Mouse (Mus musculus) heart, embryonic 10.5 days (tissue): ENCODE measurements around the gene Fam151b. TPM values are rescaled to one million over a fixed set of nuclear protein-coding genes. Genes with fewer than 3 reads are reported as not detected.

Experiments
- DNase-seq: peaks from one replicate; pipeline ENCODE4 v3.0.0-alpha.2; 2017; ENCODE audit warnings: low spot score
- H3K27ac ChIP-seq: fragments of 300-500 bp; sonication (generic); 2 replicates; pipeline ENCODE4 v1.5.1; 2016; ENCODE audit warnings: mild to moderate bottlenecking
- H3K27me3 ChIP-seq: fragments of 300-500 bp; sonication (generic); 2 replicates; pipeline ENCODE4 v1.6.1; 2016; ENCODE audit warnings: mild to moderate bottlenecking; ENCODE audit not compliant: poor library complexity, insufficient read depth, severe bottlenecking
- H3K36me3 ChIP-seq: fragments of 300-500 bp; sonication (generic); 2 replicates; pipeline ENCODE4 v1.6.1; 2016; ENCODE audit warnings: mild to moderate bottlenecking, moderate library complexity
- H3K4me1 ChIP-seq: fragments of 300-500 bp; sonication (generic); 2 replicates; pipeline ENCODE4 v1.6.1; 2016; ENCODE audit warnings: mild to moderate bottlenecking
- H3K4me3 ChIP-seq: fragments of 300-500 bp; sonication (generic); 2 replicates; pipeline ENCODE4 v1.5.1; 2016; ENCODE audit warnings: mild to moderate bottlenecking, moderate library complexity
- H3K9me3 ChIP-seq: fragments of 300-500 bp; sonication (generic); 2 replicates; pipeline ENCODE4 v1.6.1; 2016; ENCODE audit warnings: mild to moderate bottlenecking, moderate library complexity
- WGBS: fragments of 180-500 bp; shearing (Covaris S2); methylation state at CpG from one replicate; pipeline ENCODE4 v1.1.7; 2016; 5-methylcytosine and 5-hydroxymethylcytosine counted together
- polyA plus RNA-seq: library from polyadenylated mRNA; unstranded; fragments of >200 nt; fragmentation: Nextera tagmentation; extraction: Ambion mirVana; gene quantifications from 2 replicates; pipeline ENCODE4 v1.2.1, GENCODE M21; 2016

Gene Fam151b
- polyA plus RNA-seq, 1 experiment from 2014 or later, result not detected

DNA sequence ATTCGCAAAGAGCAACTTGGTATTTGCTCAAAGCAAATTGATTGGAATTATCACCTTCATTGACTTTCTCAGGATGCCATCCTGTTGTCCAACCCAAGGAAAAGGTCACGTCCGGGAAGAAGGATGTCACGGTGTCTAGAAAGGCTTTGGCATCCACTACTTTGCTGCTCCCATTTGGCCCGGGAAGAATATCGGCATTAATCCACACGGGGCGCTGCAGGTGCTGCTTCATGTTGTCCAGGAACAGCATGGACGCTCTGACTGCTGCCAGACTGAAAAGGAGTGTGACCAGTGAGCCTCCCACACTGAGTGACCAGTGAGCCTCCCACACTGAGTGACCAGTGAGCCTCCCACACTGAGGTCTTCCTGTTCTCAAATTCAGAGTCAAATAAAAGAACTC is 15.9 kb downstream of the Fam151b start:
- WGBS, result 70% methylated on average over 9 of the region's 9 CpGs
- Histone ChIP-seq H3K36me3 (no peaks in the 10 kb centered on the region), H3K27me3 (no peaks in the 10 kb centered on the region), H3K9me3 (no peaks in the 10 kb centered on the region), H3K27ac (no peak overlapping the region), H3K4me1 (no peaks in the 10 kb centered on the region), H3K4me3 (no peak overlapping the region)
- DNase-seq, result no peak

DNA sequence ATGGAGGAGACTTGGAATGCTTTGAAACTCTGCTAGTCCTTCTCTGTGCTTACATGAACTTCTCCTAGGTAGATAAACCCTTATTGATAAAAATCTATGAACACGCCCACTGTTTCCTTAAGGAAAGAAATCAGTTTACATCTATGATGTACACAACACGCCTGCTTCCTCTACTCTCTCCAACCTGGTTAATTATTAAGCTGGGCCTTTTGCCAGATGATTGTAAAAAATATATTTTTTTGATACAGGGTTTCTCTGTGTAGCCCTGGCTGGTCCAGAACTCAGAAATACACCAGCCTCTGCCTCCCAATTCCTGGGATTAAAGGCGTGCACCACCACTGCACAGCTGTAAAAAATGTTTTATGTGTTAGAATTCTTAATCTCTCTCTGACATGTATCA is 19.1 kb downstream of the Fam151b start:
- no peaks in the 10 kb centered on the region for H3K4me1 ChIP-seq
- WGBS, result 81% methylated on average over 3 of the region's 3 CpGs
- no peak for DNase-seq
- H3K27me3 ChIP-seq, result no peaks in the 10 kb centered on the region
- no peak overlapping the region for H3K27ac ChIP-seq
- H3K4me3 ChIP-seq, result no peak overlapping the region
- H3K36me3 ChIP-seq, result no peaks in the 10 kb centered on the region
- no peaks in the 10 kb centered on the region for H3K9me3 ChIP-seq

DNA sequence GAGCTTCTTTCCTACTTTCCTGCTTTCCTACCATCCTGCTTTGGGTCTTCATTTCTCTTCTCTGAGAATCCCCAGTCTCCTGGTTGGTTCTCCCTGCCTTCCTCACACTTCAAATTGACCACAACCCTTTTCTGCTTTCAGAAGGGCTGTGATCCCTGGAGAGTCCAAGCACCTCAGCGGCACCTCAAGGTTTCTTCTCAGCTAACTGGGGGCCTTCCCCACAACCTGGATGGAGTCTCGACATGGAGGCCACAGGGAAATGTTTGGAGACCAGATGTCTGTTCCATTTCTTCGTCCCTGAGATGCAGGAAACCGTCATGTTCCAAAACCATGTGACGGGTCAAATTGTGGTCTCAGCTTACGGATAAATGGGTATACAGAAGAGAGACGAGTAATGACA is 36.9 kb downstream of the Fam151b start:
- no peaks in the 10 kb centered on the region for H3K4me1 ChIP-seq

DNA sequence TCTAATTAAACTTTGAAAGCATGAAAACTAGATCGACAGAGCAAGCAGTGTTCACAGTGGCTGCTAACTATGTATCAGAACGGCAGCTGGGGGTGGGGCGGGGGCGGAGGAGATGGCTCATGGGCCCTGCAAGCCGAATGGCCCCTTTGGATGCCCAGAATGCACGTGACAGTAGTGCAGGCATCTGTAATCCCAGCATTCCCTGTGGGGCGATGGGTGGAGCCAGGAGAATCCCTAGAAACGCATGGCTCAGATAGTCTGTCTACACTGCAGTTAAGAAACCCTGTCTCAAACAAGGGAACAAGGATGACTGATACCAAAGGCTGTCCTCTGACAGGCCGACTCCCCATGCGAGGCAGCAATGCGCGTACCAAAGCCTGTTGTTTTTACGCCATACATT is 43.5 kb downstream of the Fam151b start:
- no peaks in the 10 kb centered on the region for H3K9me3 ChIP-seq
- no peaks in the 10 kb centered on the region for H3K4me1 ChIP-seq
- DNase-seq, result no peak
- no peak overlapping the region for H3K4me3 ChIP-seq
- H3K27me3 ChIP-seq, result peaks cover 3% of the 10 kb centered on the region; the same call in 1 of the 2 replicates
- no peaks in the 10 kb centered on the region for H3K36me3 ChIP-seq
- WGBS, result 69% methylated on average over 13 of the region's 13 CpGs
- H3K27ac ChIP-seq, result no peak overlapping the region

More for the DNA sequence above, 36.9 kb downstream of the Fam151b start:
- DNase-seq, result peak; percentile 57
- no peak overlapping the region for H3K27ac ChIP-seq
- no peaks in the 10 kb centered on the region for H3K9me3 ChIP-seq
- WGBS, result 85% methylated on average over 7 of the region's 7 CpGs
- H3K36me3 ChIP-seq, result no peaks in the 10 kb centered on the region
- H3K27me3 ChIP-seq, result no peaks in the 10 kb centered on the region
- H3K4me3 ChIP-seq, result no peak overlapping the region

DNA sequence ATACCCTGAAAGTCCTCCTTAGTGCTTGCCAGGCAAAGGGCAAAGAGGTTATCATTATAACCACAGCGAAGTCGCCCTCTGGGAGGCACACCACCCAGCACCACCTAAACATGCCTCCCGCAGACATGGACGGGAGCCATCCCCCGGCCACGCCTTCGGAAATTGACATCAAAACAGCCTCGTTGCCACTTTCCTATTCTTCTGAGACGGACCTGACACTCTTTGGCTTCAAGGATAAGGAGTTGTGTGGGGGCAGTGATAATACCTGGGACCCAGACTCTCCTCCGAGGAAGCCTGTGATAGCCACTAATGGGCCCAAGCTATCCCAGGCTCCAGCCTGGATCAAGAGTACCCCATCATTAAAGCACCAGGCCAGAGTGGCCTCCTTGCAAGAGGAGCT is 45.2 kb downstream of the Fam151b start:
- no peaks in the 10 kb centered on the region for H3K36me3 ChIP-seq
- peaks cover 4% of the 10 kb centered on the region; the same call in 1 of the 2 replicates for H3K27me3 ChIP-seq
- WGBS, result 80% methylated on average over 10 of the region's 10 CpGs
- no peak overlapping the region for H3K27ac ChIP-seq
- no peak overlapping the region for H3K4me3 ChIP-seq
- DNase-seq, result peak; percentile 63
- H3K4me1 ChIP-seq, result no peaks in the 10 kb centered on the region
- no peaks in the 10 kb centered on the region for H3K9me3 ChIP-seq

- H3K4me3 ChIP-seq, result peak overlapping the region; percentile 77
These were observed 56.4 kb downstream of the Fam151b start for GRCm38 (mm10) chr13:92427351-92427855.

GRCm38 (mm10) chr13:92426294-92427051 is 57.3 kb downstream of the Fam151b start:
- Histone ChIP-seq H3K4me3 (peak overlapping the region; percentile 77), H3K9me3 (no peaks in the 10 kb centered on the region), H3K36me3 (no peaks in the 10 kb centered on the region), H3K4me1 (peaks cover 17% of the 10 kb centered on the region), H3K27ac (peak overlapping the region; percentile 56), H3K27me3 (peaks cover 73% of the 10 kb centered on the region)
- whole genome bisulfite sequencing, result 1% methylated on average over 89 of the region's 92 CpGs
- peak; percentile 74 for DNase-seq

More at GRCm38 (mm10) chr13:92427351-92427855, 56.4 kb downstream of the Fam151b start:
- no peaks in the 10 kb centered on the region for H3K9me3 ChIP-seq
- H3K27me3 ChIP-seq, result peaks cover 73% of the 10 kb centered on the region
- H3K27ac ChIP-seq, result no peak overlapping the region
- H3K4me1 ChIP-seq, result peaks cover 17% of the 10 kb centered on the region
- WGBS, result 53% methylated on average over 4 of the region's 4 CpGs
- peak; percentile 68 for DNase-seq
- no peaks in the 10 kb centered on the region for H3K36me3 ChIP-seq

GRCm38 (mm10) chr13:92425758-92426264 is 58.0 kb downstream of the Fam151b start, which contains the start of gene Ankrd34b:
TSS of gene Ankrd34b (plus strand) at chr13:92425896.
- Histone ChIP-seq H3K9me3 (no peaks in the 10 kb centered on the region), H3K4me1 (peaks cover 17% of the 10 kb centered on the region), H3K27ac (peak within 1 kb of the TSS; percentile 56), H3K4me3 (peak within 1 kb of the TSS; percentile 77), H3K36me3 (no peaks in the 10 kb centered on the region), H3K27me3 (peaks cover 74% of the 10 kb centered on the region)
- DNase-seq, result peak; percentile 78
- under 1% methylated on average over 50 of the region's 54 CpGs for WGBS

DNA sequence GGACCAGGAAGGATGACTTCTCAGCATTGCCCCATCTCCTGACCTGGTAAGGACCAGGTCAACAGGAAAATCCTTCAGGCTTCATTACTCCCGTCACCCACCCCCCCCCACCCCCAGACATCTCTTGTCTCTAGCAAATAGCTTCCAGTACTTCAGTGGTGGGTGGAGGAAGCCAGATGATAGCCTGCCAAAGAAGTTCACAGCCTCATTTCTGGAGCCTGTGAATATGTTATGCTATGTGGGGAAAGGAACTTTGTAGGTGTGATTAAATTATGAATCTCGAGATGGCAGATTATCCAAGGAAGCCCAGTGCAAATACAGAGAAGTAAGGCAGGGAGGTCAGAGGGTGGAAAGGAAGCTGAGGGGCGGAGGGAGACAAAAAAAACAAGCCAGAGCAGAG is 60.1 kb downstream of the Fam151b start:
- H3K27ac ChIP-seq, result no peak overlapping the region

DNA sequence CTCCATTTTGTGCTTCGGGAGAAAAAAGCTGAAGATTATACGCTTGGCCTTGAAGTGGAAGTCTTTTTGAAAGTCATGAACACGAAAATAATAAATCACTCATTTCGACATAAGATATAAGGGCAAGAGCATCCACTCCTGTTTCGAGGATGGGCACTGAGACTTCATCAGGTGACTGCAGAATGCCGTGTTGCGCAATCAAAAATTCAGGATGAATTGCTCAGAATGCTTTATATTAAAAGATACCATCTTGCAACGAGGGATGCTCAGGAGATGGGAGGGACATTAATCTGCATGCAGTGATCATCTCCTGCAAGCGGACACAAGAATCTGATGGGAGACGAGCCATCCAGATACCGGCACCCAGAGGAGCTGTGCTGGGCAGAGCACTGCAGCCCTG is 64.2 kb downstream of the Fam151b start:
- no peaks in the 10 kb centered on the region for H3K4me1 ChIP-seq
- no peaks in the 10 kb centered on the region for H3K36me3 ChIP-seq
- H3K27me3 ChIP-seq, result peaks cover 26% of the 10 kb centered on the region
- DNase-seq, result no peak
- 84% methylated on average over 11 of the region's 11 CpGs for WGBS
- no peak overlapping the region for H3K27ac ChIP-seq
- H3K9me3 ChIP-seq, result no peaks in the 10 kb centered on the region
- H3K4me3 ChIP-seq, result no peak overlapping the region

More for the DNA sequence above, 60.1 kb downstream of the Fam151b start:
- no peaks in the 10 kb centered on the region for H3K36me3 ChIP-seq
- no peak for DNase-seq
- peaks cover 67% of the 10 kb centered on the region for H3K27me3 ChIP-seq
- H3K4me3 ChIP-seq, result no peak overlapping the region
- H3K4me1 ChIP-seq, result peaks cover 17% of the 10 kb centered on the region
- 61% methylated on average over 3 of the region's 3 CpGs for WGBS
- H3K9me3 ChIP-seq, result no peaks in the 10 kb centered on the region

DNA sequence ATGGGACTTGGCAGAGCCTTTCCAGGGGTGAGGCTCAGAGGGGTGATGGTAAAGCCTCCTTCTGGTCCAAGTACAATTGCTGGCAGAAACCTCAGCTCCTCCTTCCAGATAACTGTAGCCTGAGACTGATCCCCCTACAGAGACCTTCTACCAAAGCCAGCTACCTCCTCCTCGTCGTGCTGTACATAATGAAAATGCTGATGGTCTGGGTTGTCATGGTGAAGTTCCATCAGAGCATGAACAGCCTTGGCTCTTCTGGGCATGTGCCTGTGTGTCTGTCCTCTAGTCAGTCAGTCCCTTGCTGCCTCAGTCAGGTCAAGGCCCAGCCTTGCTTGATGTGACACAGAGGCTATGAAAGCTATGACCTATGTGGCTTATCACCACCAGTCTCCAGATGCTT is 73.3 kb downstream of the Fam151b start:
- Histone ChIP-seq H3K27me3 (no peaks in the 10 kb centered on the region), H3K4me1 (no peaks in the 10 kb centered on the region), H3K27ac (no peak overlapping the region), H3K4me3 (no peak overlapping the region), H3K9me3 (no peaks in the 10 kb centered on the region), H3K36me3 (no peaks in the 10 kb centered on the region)
- 77% methylated on average over 2 of the region's 2 CpGs for WGBS
- DNase-seq, result no peak

- Histone ChIP-seq H3K4me3 (no peak overlapping the region), H3K27ac (no peak overlapping the region), H3K27me3 (no peaks in the 10 kb centered on the region), H3K9me3 (no peaks in the 10 kb centered on the region), H3K36me3 (no peaks in the 10 kb centered on the region), H3K4me1 (0 out of 2 replicates have a peak, but pooled peaks cover 4% of the 10 kb centered on the region)
- 78% methylated on average over 3 of the region's 3 CpGs for WGBS
- no peak for DNase-seq
These were observed 80.3 kb downstream of the Fam151b start for GRCm38 (mm10) chr13:92403496-92403895.

GRCm38 (mm10) chr13:92402063-92402462 is 81.8 kb downstream of the Fam151b start:
- no peaks in the 10 kb centered on the region for H3K36me3 ChIP-seq
- 26% methylated on average over 2 of the region's 2 CpGs for WGBS
- H3K27me3 ChIP-seq, result no peaks in the 10 kb centered on the region
- no peak overlapping the region for H3K4me3 ChIP-seq
- 0 out of 2 replicates have a peak, but pooled peaks cover 4% of the 10 kb centered on the region for H3K4me1 ChIP-seq
- no peak overlapping the region for H3K27ac ChIP-seq
- no peak for DNase-seq
- H3K9me3 ChIP-seq, result no peaks in the 10 kb centered on the region
